Comparison of ENCODE assay signal across 12 mouse cellular contexts in genomic region chr9:9165641-9166063, GRCm38 (mm10).
DNase-seq lines count a peak whose midpoint lies in the region; ATAC-seq lines count a peak whose summit lies in the region.
"Had no signal": no experiment of that assay in that cellular context is flagged by ENCODE, and none has a peak within 500 bp of the region (broad histone marks: within the 10 kb centered on the region; RNA-seq: fewer than 3 reads in every experiment).

No protein-coding gene starts in this region.

- peak overlapping the region; percentile 11; the same call in 1 of the 2 replicates for H3K27ac ChIP-seq in heart, embryonic 15.5 days
- no peak overlapping the region for H3K27ac ChIP-seq in embryonic facial prominence, embryonic 10.5 days (replicated peaks)
- H3K27ac ChIP-seq: embryonic facial prominence, embryonic 12.5 days; limb, embryonic 13.5 days; midbrain, embryonic 12.5 days had no signal

- ATAC-seq in heart, embryonic 15.5 days (replicated peaks; ENCODE audit: insufficient number of reproducible peaks, insufficient read depth, low FRiP score, low read depth) = peak; percentile 67
- no peak for ATAC-seq in cerebellum, adult (ENCODE audit: insufficient number of reproducible peaks, low FRiP score, low TSS enrichment)
- ATAC-seq in monocyte, adult 5-6 weeks (replicated peaks; ENCODE audit: insufficient number of reproducible peaks, low FRiP score, low TSS enrichment, poor library complexity, severe bottlenecking) = no peak

- no peak overlapping the region for H3K9ac ChIP-seq in heart, embryonic 15.5 days
- H3K9ac ChIP-seq: embryonic facial prominence, embryonic 12.5 days; limb, embryonic 13.5 days; midbrain, embryonic 12.5 days had no signal

- H3K4me3 ChIP-seq in heart, embryonic 15.5 days = no peak overlapping the region
- H3K4me3 ChIP-seq in embryonic facial prominence, embryonic 10.5 days = no peak overlapping the region
- H3K4me3 ChIP-seq: embryonic facial prominence, embryonic 12.5 days; limb, embryonic 13.5 days; midbrain, embryonic 12.5 days had no signal

- 51% methylated on average over 4 of the region's 4 CpGs for WGBS in heart, embryonic 15.5 days
- WGBS in embryonic facial prominence, embryonic 10.5 days = 89% methylated on average over 4 of the region's 4 CpGs

- H3K4me1 ChIP-seq in heart, embryonic 15.5 days (replicated peaks) = 0 out of 2 replicates have a peak, but pooled peaks cover 5% of the 10 kb centered on the region
- H3K4me1 ChIP-seq in embryonic facial prominence, embryonic 10.5 days = peaks cover 4% of the 10 kb centered on the region
- H3K4me1 ChIP-seq: midbrain, embryonic 12.5 days had no signal

- H3K9me3 ChIP-seq in heart, embryonic 15.5 days (replicated peaks) = no peaks in the 10 kb centered on the region
- no peaks in the 10 kb centered on the region for H3K9me3 ChIP-seq in embryonic facial prominence, embryonic 10.5 days
- H3K9me3 ChIP-seq: embryonic facial prominence, embryonic 12.5 days; G1E; limb, embryonic 13.5 days; midbrain, embryonic 12.5 days had no signal

- H3K4me2 ChIP-seq in heart, embryonic 15.5 days = no peak overlapping the region
- H3K4me2 ChIP-seq: embryonic facial prominence, embryonic 12.5 days; limb, embryonic 13.5 days; midbrain, embryonic 12.5 days had no signal

- H3K27me3 ChIP-seq in heart, embryonic 15.5 days = no peaks in the 10 kb centered on the region
- no peaks in the 10 kb centered on the region for H3K27me3 ChIP-seq in embryonic facial prominence, embryonic 10.5 days (replicated peaks; ENCODE audit: low read depth, poor library complexity, severe bottlenecking)
- H3K27me3 ChIP-seq: embryonic facial prominence, embryonic 12.5 days; limb, embryonic 13.5 days; midbrain, embryonic 12.5 days had no signal

- no peaks in the 10 kb centered on the region for H3K36me3 ChIP-seq in heart, embryonic 15.5 days
- no peaks in the 10 kb centered on the region for H3K36me3 ChIP-seq in embryonic facial prominence, embryonic 10.5 days (replicated peaks)
- H3K36me3 ChIP-seq: embryonic facial prominence, embryonic 12.5 days; G1E; limb, embryonic 13.5 days; midbrain, embryonic 12.5 days had no signal

- DNase-seq in Muller cell, postnatal 12 days (ENCODE audit: inconsistent ontology term) = peak; percentile 83
- DNase-seq in ZHBTc4 (ENCODE audit: low read depth, low spot score) = peak; percentile 23
- DNase-seq in kidney, postnatal 4 days = peak; percentile 9 to 25
- DNase-seq in embryonic facial prominence, embryonic 10.5 days (ENCODE audit: low spot score) = no peak
- no peak for DNase-seq in retina, postnatal 1 day

Comparison
In these comparisons a context has a peak if more than half of its experiments do, and no peak if none do; other contexts are left out.
1. DNase-seq: peak in Muller cell, postnatal 12 days (single experiment), ZHBTc4 (single experiment) and kidney, postnatal 4 days (2 of 2); none in embryonic facial prominence, embryonic 10.5 days (single experiment) and retina, postnatal 1 day (single experiment).